Mouse (Mus musculus): ENCODE results near the gene Fbxw20.
"Not testable (repeated sequence)": the region's sequence is repeated elsewhere in the genome, so short reads cannot be mapped to it uniquely, and the experiment has no call there.

Gene Fbxw20

DNA sequence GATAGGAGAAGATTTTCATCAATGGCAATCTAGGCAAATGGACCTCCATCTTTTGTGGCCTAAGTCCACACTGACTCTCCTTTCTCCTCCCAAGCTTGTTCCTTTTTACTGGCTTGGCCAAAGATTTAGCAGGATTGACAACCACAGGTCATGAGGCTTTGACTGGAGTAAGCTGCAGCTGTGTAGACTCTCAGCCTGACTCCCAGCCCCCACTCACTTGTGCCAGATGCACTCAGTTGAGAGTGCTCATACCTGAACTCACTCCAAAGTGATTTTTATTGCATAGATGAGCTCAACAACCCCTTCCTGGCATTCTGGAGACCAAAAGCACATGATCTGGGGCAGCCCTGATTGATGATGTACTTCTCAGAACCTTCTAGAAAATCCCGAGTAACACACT, at the start of gene Fbxw20:
Gene Fbxw20, minus strand, starts transcription at position 101 of the 400 bp plus-strand sequence.
- no peak for DNase-seq (ENCODE audit: low read depth in 2 of 2, low spot score in 2 of 2)

GRCm38 (mm10) chr9:109263041-109263440, 28.5 kb upstream of the Fbxw20 start:
- DNase-seq (ENCODE audit: low read depth in 2 of 2, low spot score in 2 of 2): no peak

DNA sequence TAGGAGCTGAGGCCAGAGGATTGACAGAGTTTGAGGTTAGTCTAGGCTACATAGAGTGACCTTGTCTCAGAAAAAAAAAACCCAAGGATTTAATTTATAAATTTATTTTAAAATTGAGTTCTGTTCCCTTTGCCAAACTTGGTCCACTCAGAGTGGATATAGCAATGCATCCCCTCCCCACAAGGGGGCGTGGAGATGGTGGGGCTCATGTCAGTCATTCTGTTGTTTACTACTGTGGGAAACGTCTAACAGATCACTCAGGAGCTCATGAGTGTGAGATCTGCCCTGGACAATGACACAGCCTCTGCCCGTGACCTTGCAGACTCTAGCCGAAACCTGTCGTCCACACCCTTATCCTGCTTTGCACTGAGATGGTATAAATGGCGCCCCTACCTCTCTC, 16.1 kb downstream of the Fbxw20 start:
- DNase-seq (ENCODE audit: low read depth in 2 of 2, low spot score in 2 of 2): no peak

GRCm38 (mm10) chr9:109201347-109201746, 33.2 kb downstream of the Fbxw20 start:
- DNase-seq (ENCODE audit: low read depth in 2 of 2, low spot score in 2 of 2): not testable (repeated sequence)

DNA sequence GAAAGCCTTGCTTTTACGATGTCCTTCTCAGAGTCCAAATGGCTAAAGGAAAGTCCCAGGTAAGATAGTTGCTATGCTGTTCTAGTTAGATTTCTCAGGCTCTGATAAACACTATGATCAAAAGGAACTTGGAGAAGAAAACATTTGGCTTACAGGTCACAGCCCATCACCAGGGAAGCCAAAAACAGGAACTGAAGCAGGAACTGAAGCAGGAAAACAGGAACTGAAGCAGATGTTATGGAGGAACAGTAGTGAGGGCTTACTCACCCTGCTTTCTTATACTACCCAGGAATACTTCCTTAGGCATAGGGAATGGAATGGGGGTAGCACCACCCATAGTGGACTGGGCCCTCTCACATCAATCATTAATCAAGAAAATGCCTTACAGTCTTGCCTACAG, 34.2 kb downstream of the Fbxw20 start:
- no peak for DNase-seq (ENCODE audit: low read depth in 2 of 2, low spot score in 2 of 2)

DNA sequence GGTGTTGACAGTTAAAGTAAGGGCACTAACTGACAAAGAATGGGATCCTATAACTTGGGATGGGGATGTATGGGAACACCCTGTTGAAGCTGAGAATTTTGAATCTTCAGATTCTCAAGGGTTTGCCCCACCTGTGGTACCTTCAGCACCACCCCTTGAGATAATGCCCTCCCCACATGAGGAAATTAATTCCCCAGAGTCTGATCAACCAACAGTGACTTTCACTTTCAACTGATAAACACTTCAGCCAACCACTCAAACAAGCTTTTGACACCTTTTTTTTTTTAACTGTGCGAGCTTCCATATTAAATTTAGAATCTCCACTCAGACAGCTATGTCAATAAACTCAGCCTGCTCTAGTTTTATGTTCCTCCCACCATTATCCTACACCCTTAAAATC, 35.2 kb downstream of the Fbxw20 start:
- DNase-seq (ENCODE audit: low read depth in 2 of 2, low spot score in 2 of 2): no peak

DNA sequence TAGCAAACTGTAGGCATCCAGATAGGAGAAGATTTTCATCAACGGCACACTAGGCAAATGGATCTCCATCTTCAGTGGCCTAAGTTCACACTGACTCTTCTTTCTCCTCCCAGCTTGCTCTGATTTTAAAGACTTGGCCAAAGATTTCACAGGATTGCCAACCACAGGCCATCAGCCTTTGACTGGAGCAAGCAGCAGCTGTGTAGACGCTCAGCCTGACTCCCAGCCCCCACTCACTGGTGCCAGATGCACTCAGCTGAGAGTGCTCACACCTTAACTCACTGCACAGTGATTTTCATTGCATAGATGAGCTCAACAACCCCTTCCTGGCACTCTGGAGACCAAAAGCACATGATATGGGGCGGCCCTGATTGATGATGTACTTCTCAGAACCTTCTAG, 38.7 kb downstream of the Fbxw20 start, which contains the start of gene Fbxw13:
Gene Fbxw13, minus strand, starts transcription at position 101 of the 400 bp plus-strand sequence.
- DNase-seq (ENCODE audit: low read depth in 2 of 2, low spot score in 2 of 2): not testable (repeated sequence)

DNA sequence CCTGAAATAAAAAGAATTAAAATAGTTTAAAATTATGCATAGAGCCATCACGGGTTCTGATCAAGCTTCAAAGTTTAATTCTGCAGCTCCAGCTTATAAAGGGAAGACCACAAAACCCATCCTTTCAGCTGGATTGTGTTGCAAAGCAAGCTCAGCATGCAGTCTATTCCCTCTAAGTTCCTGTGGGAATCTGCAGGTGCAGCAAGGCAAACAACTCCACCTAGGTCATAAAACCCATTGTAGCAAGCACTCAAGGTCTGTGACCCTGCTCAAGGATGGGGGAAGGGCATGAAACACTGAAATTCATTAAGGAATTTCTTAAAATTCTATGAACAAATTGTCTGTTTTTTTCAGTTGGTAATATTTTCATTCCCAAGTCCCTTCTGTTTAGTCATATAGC, 57.3 kb downstream of the Fbxw20 start:
- DNase-seq (ENCODE audit: low read depth in 2 of 2, low spot score in 2 of 2): no peak

GRCm38 (mm10) chr9:109176301-109176700, 58.3 kb downstream of the Fbxw20 start:
- DNase-seq (ENCODE audit: low read depth in 2 of 2, low spot score in 2 of 2): no peak
